Mouse (Mus musculus): Measurements from ENCODE around the gene Stxbp4. TPM values are rescaled to one million over a fixed set of nuclear protein-coding genes. Genes with fewer than 3 reads are reported as not detected.

Stxbp4 gene
- polyA plus RNA-seq, 1 experiment from 2014 or later = 10.9 TPM

- TF ChIP-seq CTCF (IDR thresholded peaks at IDR 0.05; ENCODE audit: low read depth) = no peak
- no peak overlapping the region for H3K4me3 ChIP-seq (replicated peaks; ENCODE audit: low read depth, low read length)
- H3K9ac ChIP-seq (ENCODE audit: low read depth, low read length) = no peak overlapping the region
- H3K9me3 ChIP-seq (replicated peaks; ENCODE audit: low read length) = no peaks in the 10 kb centered on the region
- WGBS = 27% methylated on average over 5 of the region's 5 CpGs
- no peak overlapping the region for H3K4me2 ChIP-seq (ENCODE audit: low read length)
- H3K4me1 ChIP-seq (replicated peaks; ENCODE audit: insufficient read depth, low read length) = no peaks in the 10 kb centered on the region
- ATAC-seq (replicated peaks; ENCODE audit: low FRiP score, low read depth) = no peak
- peak; percentile 51 for DNase-seq (ENCODE audit: low spot score)
- H3K36me3 ChIP-seq (ENCODE audit: insufficient read depth, low read length) = no peaks in the 10 kb centered on the region
- no peak overlapping the region for H3K27ac ChIP-seq
- no peaks in the 10 kb centered on the region for H3K27me3 ChIP-seq (ENCODE audit: insufficient read depth, low read length)
Measured at GRCm38 (mm10) chr11:90553963-90554362, 83.9 kb downstream of the Stxbp4 start.

- H3K4me3 ChIP-seq (replicated peaks; ENCODE audit: low read depth, low read length) = no peak overlapping the region
- no peak overlapping the region for H3K27ac ChIP-seq
- no peak overlapping the region for H3K4me2 ChIP-seq (ENCODE audit: low read length)
- ATAC-seq (replicated peaks; ENCODE audit: low FRiP score, low read depth) (no peak), DNase-seq (ENCODE audit: low spot score) (no peak)
- 81% methylated on average over 18 of the region's 18 CpGs for WGBS
- no peak overlapping the region for H3K9ac ChIP-seq (ENCODE audit: low read depth, low read length)
- H3K36me3 ChIP-seq (ENCODE audit: insufficient read depth, low read length) = no peaks in the 10 kb centered on the region
- TF ChIP-seq CTCF (IDR thresholded peaks at IDR 0.05; ENCODE audit: low read depth) = no peak
- no peaks in the 10 kb centered on the region for H3K27me3 ChIP-seq (ENCODE audit: insufficient read depth, low read length)
- H3K9me3 ChIP-seq (replicated peaks; ENCODE audit: low read length) = no peaks in the 10 kb centered on the region
- H3K4me1 ChIP-seq (replicated peaks; ENCODE audit: insufficient read depth, low read length) = no peaks in the 10 kb centered on the region
Measured at GRCm38 (mm10) chr11:90552303-90553201, 85.3 kb downstream of the Stxbp4 start.

DNA sequence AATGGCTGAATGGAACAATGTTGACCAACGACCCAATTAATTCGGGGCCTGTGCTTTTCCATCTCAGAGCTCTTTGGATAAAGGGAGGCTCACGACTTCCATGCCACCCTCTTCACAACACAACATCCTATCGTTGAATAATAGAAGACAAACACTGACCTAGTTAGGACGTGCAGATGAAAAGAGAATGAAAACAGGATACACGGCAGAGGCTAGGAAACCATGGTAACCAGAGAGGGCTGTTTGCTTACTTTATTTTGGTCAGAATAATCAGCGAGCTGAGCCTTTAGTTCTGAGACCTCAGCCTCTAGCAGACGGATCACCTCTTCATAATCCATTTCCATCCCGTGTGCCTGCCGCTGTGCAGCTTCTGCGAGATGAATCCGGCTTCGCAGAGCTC lies 89.3 kb downstream of the Stxbp4 start:
- DNase-seq (ENCODE audit: low spot score) = no peak
- WGBS = 56% methylated on average over 13 of the region's 13 CpGs
- no peak for TF ChIP-seq CTCF (IDR thresholded peaks at IDR 0.05; ENCODE audit: low read depth)

GRCm38 (mm10) chr11:90538636-90539263 lies 99.1 kb downstream of the Stxbp4 start:
- WGBS = 95% methylated on average over 7 of the region's 7 CpGs
- Histone ChIP-seq H3K4me1 (replicated peaks; ENCODE audit: insufficient read depth, low read length) (no peaks in the 10 kb centered on the region), H3K27me3 (ENCODE audit: insufficient read depth, low read length) (no peaks in the 10 kb centered on the region), H3K4me3 (replicated peaks; ENCODE audit: low read depth, low read length) (no peak overlapping the region), H3K9ac (ENCODE audit: low read depth, low read length) (no peak overlapping the region), H3K9me3 (replicated peaks; ENCODE audit: low read length) (no peaks in the 10 kb centered on the region), H3K27ac (no peak overlapping the region), H3K36me3 (ENCODE audit: insufficient read depth, low read length) (peaks cover 8% of the 10 kb centered on the region; the same call in 1 of the 2 replicates), H3K4me2 (ENCODE audit: low read length) (no peak overlapping the region)
- ATAC-seq (replicated peaks; ENCODE audit: low FRiP score, low read depth) (peak; percentile 78), DNase-seq (ENCODE audit: low spot score) (no peak)
- TF ChIP-seq CTCF (IDR thresholded peaks at IDR 0.05; ENCODE audit: low read depth) = no peak

More for the DNA sequence above, 89.3 kb downstream of the Stxbp4 start:
- no peak overlapping the region for H3K4me2 ChIP-seq (ENCODE audit: low read length)
- ATAC-seq (replicated peaks; ENCODE audit: low FRiP score, low read depth) = no peak
- no peaks in the 10 kb centered on the region for H3K4me1 ChIP-seq (replicated peaks; ENCODE audit: insufficient read depth, low read length)
- no peak overlapping the region for H3K27ac ChIP-seq
- no peaks in the 10 kb centered on the region for H3K27me3 ChIP-seq (ENCODE audit: insufficient read depth, low read length)
- no peaks in the 10 kb centered on the region for H3K36me3 ChIP-seq (ENCODE audit: insufficient read depth, low read length)
- no peak overlapping the region for H3K9ac ChIP-seq (ENCODE audit: low read depth, low read length)
- no peak overlapping the region for H3K4me3 ChIP-seq (replicated peaks; ENCODE audit: low read depth, low read length)
- H3K9me3 ChIP-seq (replicated peaks; ENCODE audit: low read length) = no peaks in the 10 kb centered on the region

GRCm38 (mm10) chr11:90525311-90525710 lies 112.6 kb downstream of the Stxbp4 start:
- Histone ChIP-seq H3K4me2 (ENCODE audit: low read length) (no peak overlapping the region), H3K36me3 (ENCODE audit: insufficient read depth, low read length) (0 out of 2 replicates have a peak, but pooled peaks cover 2% of the 10 kb centered on the region), H3K9ac (ENCODE audit: low read depth, low read length) (no peak overlapping the region), H3K4me1 (replicated peaks; ENCODE audit: insufficient read depth, low read length) (no peaks in the 10 kb centered on the region), H3K27ac (no peak overlapping the region), H3K9me3 (replicated peaks; ENCODE audit: low read length) (no peaks in the 10 kb centered on the region), H3K4me3 (replicated peaks; ENCODE audit: low read depth, low read length) (no peak overlapping the region), H3K27me3 (ENCODE audit: insufficient read depth, low read length) (no peaks in the 10 kb centered on the region)
- ATAC-seq (replicated peaks; ENCODE audit: low FRiP score, low read depth) (no peak), DNase-seq (ENCODE audit: low spot score) (no peak)
- WGBS = 75% methylated on average over 2 of the region's 2 CpGs
- no peak for TF ChIP-seq CTCF (IDR thresholded peaks at IDR 0.05; ENCODE audit: low read depth)

DNA sequence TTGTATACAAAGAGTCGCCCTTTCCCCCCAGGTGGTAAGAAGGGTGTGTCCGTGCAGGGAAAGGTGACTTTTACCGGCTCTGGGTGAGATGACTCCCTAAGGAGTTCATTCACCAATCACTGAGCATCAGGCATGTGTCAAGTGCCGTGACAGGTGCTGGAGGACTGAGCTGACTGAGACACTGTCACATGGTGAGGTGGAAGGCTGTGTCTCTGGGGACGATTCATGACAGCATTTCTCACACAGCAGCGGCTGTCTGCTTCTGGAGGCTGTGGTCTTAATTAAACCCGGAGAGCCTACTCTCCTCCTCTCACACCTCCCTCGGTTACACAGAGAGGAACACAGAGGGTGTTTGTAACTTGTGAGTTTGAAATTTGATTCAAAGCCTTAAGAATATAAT lies 116.8 kb downstream of the Stxbp4 start:
- no peaks in the 10 kb centered on the region for H3K9me3 ChIP-seq (replicated peaks; ENCODE audit: low read length)
- no peak for DNase-seq (ENCODE audit: low spot score)
- no peaks in the 10 kb centered on the region for H3K4me1 ChIP-seq (replicated peaks; ENCODE audit: insufficient read depth, low read length)
- ATAC-seq (replicated peaks; ENCODE audit: low FRiP score, low read depth) = no peak
- no peak overlapping the region for H3K4me3 ChIP-seq (replicated peaks; ENCODE audit: low read depth, low read length)
- 58% methylated on average over 8 of the region's 8 CpGs for WGBS
- no peak overlapping the region for H3K27ac ChIP-seq
- H3K27me3 ChIP-seq (ENCODE audit: insufficient read depth, low read length) = no peaks in the 10 kb centered on the region
- 0 out of 2 replicates have a peak, but pooled peaks cover 2% of the 10 kb centered on the region for H3K36me3 ChIP-seq (ENCODE audit: insufficient read depth, low read length)
- H3K4me2 ChIP-seq (ENCODE audit: low read length) = no peak overlapping the region
- TF ChIP-seq CTCF (IDR thresholded peaks at IDR 0.05; ENCODE audit: low read depth) = no peak
- no peak overlapping the region for H3K9ac ChIP-seq (ENCODE audit: low read depth, low read length)

All from kidney, postnatal 0 days (tissue).